In the genomic region with DNA sequence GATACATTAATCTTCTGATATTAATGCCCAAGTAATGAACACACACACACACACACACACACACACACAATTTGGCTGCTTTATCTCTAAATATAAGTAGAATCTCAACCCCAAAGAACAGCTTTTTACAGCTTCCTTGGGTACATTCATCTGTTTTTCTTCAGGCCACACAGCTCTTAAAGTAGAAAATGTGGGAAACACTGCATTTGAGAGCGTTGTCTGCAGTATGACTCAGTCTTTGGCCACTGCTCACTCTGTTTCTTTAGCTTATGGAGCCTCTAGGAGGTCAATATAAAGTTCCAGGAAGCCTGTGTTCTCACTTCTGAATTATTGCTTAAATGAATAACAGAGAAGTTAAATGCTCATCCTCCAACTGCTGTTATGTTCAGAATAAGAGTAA, we compare ENCODE assay signal across 31 mouse cellular contexts.
"Had no signal": no experiment of that assay in that cellular context is flagged by ENCODE, and none has a peak within 500 bp of the region (broad histone marks: within the 10 kb centered on the region; RNA-seq: fewer than 3 reads in every experiment).

No protein-coding gene starts in this region.

- H3K4me2 ChIP-seq: limb, embryonic 12.5 days; limb, embryonic 13.5 days; limb, embryonic 15.5 days; liver, embryonic 11.5 days; liver, embryonic 12.5 days; liver, embryonic 13.5 days; liver, embryonic 15.5 days; lung, embryonic 14.5 days; lung, embryonic 15.5 days; midbrain, embryonic 11.5 days; midbrain, embryonic 12.5 days; midbrain, embryonic 13.5 days; midbrain, embryonic 15.5 days had no signal

- H3K36me3 ChIP-seq: limb, embryonic 10.5 days; limb, embryonic 12.5 days; limb, embryonic 13.5 days; limb, embryonic 15.5 days; liver, embryonic 12.5 days; liver, embryonic 13.5 days; liver, embryonic 15.5 days; lung, embryonic 15.5 days; midbrain, embryonic 10.5 days; midbrain, embryonic 12.5 days; midbrain, embryonic 13.5 days; midbrain, embryonic 15.5 days had no signal

- H3K27ac ChIP-seq: limb, embryonic 10.5 days; limb, embryonic 12.5 days; limb, embryonic 13.5 days; limb, embryonic 15.5 days; liver, embryonic 12.5 days; liver, embryonic 13.5 days; liver, embryonic 14.5 days; liver, embryonic 15.5 days; lung, embryonic 15.5 days; macrophage; midbrain, embryonic 10.5 days; midbrain, embryonic 12.5 days; midbrain, embryonic 13.5 days; midbrain, embryonic 15.5 days had no signal

- H3K4me3 ChIP-seq: limb, embryonic 10.5 days; limb, embryonic 12.5 days; limb, embryonic 13.5 days; limb, embryonic 15.5 days; liver, embryonic 12.5 days; liver, embryonic 13.5 days; liver, embryonic 15.5 days; lung, embryonic 15.5 days; megakaryocyte, embryonic 14.5 days; midbrain, embryonic 10.5 days; midbrain, embryonic 12.5 days; midbrain, embryonic 13.5 days; midbrain, embryonic 15.5 days; myocyte had no signal

- H3K9ac ChIP-seq: limb, embryonic 12.5 days; limb, embryonic 13.5 days; limb, embryonic 15.5 days; liver, embryonic 12.5 days; liver, embryonic 13.5 days; liver, embryonic 14.5 days; liver, embryonic 15.5 days; liver, postnatal 0 days; lung, embryonic 14.5 days; lung, embryonic 15.5 days; midbrain, embryonic 12.5 days; midbrain, embryonic 13.5 days; midbrain, embryonic 15.5 days had no signal

- DNase-seq: left cerebral cortex, postnatal 4 days; liver; liver, embryonic 13.5 days; liver, postnatal 0 days; lung, adult 18-20 months; lung, adult 2 months; lung, embryonic 14.5 days; lung, postnatal 10 days; lung, postnatal 14 days; lung, postnatal 36 days; lung, postnatal 4 days; midbrain, embryonic 14.5 days had no signal

- H3K27me3 ChIP-seq: limb, embryonic 12.5 days; limb, embryonic 13.5 days; limb, embryonic 15.5 days; liver, embryonic 12.5 days; liver, embryonic 13.5 days; liver, embryonic 15.5 days; lung, embryonic 15.5 days; megakaryocyte, embryonic 14.5 days; midbrain, embryonic 12.5 days; midbrain, embryonic 13.5 days; midbrain, embryonic 15.5 days had no signal

- ATAC-seq: liver, embryonic 12.5 days; liver, postnatal 0 days; lung, postnatal 0 days; midbrain, embryonic 13.5 days; midbrain, embryonic 15.5 days; midbrain, embryonic 16.5 days had no signal

- H3K9me3 ChIP-seq: limb, embryonic 10.5 days; limb, embryonic 12.5 days; limb, embryonic 13.5 days; limb, embryonic 15.5 days; liver, embryonic 12.5 days; liver, embryonic 13.5 days; liver, embryonic 15.5 days; lung, embryonic 15.5 days; midbrain, embryonic 10.5 days; midbrain, embryonic 12.5 days; midbrain, embryonic 13.5 days; midbrain, embryonic 15.5 days had no signal

- H3K4me1 ChIP-seq: limb, embryonic 10.5 days; limb, embryonic 12.5 days; limb, embryonic 13.5 days; limb, embryonic 15.5 days; liver, embryonic 12.5 days; liver, embryonic 13.5 days; liver, embryonic 15.5 days; lung, embryonic 15.5 days; megakaryocyte, embryonic 14.5 days; midbrain, embryonic 10.5 days; midbrain, embryonic 12.5 days; midbrain, embryonic 13.5 days; midbrain, embryonic 15.5 days had no signal
